Mouse (Mus musculus): ENCODE measurements at regions not wholly inside any gene's neighbourhood (a gene's known extent, or its start where the extent isn't known, plus 50 kb on each side); places are given as distances from the start of the nearest gene placed in this dataset.
"Not testable (repeated sequence)": the region's sequence is repeated elsewhere in the genome, so short reads cannot be mapped to it uniquely, and the experiment has no call there.

DNA sequence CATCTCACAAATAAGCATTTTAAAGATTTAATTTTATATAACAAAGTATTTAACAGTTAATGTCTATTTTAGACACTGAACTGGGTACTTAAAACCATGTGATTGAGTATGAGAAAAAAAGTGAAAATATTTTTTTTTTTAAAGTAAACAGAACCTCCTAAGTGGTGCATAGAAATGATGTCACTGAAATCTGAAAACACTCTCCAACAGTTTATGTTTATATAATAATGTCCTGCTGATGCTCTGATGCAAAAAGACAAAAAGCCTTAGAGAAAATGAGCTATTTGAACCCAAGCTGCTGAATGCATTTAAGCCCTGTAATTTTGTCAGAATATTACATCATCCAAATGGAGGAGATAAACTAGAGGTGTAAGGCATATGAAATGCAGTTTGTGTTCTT is 3447.1 kb downstream of the 9330182O14Rik start:
- DNase-seq (ENCODE audit: low read depth, low spot score) = no peak

DNA sequence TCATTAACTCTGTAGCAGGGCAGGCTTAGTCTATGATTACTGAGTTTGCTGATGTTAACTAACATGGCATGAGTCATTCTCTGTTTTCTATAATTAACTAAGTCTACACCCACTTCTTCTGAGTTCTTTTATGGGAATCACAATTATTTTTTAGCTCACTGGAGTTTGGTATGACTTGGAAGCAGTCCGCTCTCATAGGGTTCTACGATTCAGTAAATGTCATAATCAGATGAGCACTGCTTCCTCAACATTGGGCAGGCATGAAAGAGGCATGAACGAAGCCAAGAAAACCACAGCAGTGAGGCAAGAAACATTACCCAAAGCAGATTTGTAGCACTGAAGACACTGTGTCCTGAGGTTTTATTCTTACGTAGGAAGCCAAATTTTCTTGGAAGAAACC is 3451.6 kb downstream of the 9330182O14Rik start:
- no peak for DNase-seq (ENCODE audit: low read depth, low spot score)

DNA sequence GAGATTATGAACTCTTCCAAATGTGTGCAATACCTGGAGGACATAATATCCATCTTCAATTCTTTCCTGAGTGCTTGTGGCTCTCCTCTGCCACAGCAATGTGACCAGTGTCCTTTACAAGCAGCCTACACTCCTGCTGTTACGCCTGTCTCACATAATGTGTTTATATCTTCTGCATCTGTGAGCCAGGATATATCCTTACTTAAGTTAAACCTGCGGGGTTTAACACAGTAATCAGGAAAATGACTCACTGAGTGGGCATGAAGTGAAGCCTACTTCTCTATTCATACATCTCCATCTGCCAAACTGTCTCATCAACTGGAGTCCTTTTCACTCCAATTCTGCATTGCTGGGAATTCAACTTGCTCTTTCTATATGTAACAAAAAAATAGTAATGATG is 3453.9 kb downstream of the 9330182O14Rik start:
- DNase-seq (ENCODE audit: low read depth, low spot score) = no peak

DNA sequence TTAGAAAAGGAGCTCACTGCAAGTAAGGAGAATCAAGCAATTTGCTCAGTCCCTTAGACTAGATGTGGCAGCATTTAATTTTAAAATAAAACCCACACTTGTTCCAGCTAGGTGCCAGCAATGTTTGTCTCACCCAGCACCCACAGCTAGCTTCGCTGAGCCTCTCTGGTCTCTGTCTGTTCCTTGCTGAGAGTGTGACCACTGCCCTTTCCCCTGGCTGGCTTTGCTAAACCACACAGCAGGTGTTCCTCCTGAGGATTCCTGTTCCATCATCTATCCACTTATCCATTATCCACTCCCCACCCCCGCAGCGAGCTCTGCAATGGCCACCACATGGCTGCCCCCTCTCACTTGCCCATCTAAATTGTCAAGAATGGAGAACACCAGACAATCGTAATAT is 3473.5 kb downstream of the 9330182O14Rik start:
- no peak for DNase-seq (ENCODE audit: low read depth, low spot score)

DNA sequence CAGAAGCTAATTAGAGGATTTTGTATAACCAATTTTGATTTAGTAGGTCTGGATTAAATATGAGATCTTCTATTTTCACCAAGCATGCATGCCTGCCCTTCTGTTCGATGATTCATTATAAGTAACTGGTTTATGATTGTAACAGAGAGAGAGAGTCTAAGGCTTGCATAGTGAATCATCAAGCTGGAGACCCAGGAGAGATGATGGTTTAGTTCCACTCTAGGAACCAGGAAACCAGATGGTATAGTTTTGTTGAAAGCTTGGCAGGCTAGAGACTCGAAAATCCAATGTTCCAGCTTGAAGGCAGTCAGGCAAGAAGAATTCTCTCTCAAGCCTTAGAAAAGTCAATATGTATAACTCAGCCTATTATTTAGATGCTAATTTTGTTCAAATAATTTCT is 3475.7 kb downstream of the 9330182O14Rik start:
- no peak for DNase-seq (ENCODE audit: low read depth, low spot score)

DNA sequence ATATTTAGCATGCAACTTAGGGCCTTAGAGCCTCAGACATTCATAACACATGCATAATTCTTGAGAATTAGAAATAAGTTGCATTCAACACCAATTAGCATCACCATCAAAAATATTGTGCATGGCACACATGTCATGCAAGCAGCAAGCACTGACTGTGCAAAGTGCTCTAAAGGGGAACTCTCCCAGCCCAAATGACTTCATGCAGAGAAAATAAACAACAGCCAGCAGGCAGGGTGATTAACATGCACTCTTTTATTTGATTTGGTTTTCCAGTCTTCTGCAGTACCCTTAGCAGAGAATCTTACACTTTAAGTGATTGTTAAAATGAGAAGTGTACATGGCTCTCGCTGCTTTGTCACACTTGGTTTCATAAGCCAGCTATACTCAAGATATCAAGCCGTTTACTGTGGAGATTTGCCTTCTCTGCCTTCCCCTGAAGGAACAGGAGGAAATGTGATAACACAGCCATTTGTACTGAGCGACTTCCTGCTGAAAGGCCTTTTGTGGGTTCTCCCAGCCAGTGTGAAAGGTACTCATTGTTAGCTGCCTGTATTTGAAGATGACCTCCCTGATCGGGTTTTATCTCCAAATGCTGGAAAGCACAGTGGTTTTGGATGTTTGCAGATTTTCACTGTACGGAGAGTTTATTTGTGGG is 3480.0 kb downstream of the 9330182O14Rik start:
- DNase-seq (ENCODE audit: low read depth, low spot score) = no peak

DNA sequence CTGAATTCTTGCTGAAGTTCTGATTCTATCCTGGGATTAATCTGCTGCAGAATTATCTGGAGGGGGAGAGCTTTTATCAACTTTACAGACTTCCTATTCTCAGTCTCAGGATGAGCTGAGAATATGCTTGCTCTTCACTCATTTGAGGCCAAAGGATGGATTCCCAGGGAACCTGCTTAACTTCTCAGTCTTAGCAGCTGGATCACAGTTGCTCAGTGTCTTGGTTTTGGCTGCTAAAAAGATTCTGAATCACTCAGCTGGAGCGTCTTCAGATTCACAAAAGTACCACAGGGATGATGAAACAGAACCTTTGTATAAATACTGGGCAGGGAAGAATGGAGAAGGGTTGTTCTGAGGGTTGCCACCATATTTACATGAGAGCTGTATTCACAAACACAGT is 3481.6 kb downstream of the 9330182O14Rik start:
- no peak for DNase-seq (ENCODE audit: low read depth, low spot score)

DNA sequence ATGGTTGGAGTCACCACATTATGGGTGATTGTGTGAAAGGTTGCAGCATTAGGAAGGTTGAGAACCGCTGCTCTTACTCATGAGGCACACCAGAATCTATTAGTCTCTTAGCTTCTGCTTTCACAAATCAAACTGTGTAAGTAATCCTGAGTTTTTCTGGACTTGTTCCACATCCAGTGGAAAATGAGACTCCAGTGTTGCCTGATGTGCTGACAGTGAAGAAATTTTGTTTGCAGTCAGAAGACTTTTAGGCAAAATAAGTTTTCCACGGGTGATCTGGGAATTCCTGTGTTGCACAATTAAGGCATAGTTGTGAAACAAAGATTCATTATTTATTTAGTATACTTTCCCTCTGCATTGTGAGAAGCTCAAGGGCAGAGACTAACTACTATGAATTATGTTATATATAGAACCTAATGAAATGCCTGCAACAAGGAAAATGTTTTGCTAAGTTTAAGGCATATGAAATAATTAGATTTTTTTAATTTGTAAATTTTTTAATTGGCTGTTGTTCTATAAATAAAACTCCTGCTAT is 3490.3 kb downstream of the 9330182O14Rik start:
- no peak for DNase-seq (ENCODE audit: low read depth, low spot score)

DNA sequence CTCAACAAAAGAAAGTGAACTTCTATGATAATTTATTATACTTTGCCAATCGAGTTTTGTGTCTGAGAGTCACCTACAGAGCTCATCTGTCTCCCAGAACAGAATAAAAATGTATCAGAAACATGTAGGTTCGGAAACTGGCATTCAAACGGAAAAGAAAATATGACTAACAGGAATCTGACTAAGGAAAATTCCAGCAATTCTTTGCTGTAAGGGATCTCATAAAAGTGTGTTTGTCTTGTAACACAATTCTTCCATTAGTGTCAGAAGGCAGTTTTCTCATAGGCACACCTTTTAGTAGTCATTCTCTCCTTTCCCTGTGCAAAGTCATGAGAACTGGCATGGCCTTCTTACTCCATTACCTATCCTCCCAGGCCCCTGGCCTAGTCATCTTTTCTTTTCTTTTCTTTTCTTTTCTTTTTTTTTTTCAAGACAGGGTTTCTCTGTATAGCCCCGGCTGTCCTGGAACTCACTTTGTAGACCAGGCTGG is 3490.9 kb downstream of the 9330182O14Rik start:
- DNase-seq (ENCODE audit: low read depth, low spot score) = no peak

DNA sequence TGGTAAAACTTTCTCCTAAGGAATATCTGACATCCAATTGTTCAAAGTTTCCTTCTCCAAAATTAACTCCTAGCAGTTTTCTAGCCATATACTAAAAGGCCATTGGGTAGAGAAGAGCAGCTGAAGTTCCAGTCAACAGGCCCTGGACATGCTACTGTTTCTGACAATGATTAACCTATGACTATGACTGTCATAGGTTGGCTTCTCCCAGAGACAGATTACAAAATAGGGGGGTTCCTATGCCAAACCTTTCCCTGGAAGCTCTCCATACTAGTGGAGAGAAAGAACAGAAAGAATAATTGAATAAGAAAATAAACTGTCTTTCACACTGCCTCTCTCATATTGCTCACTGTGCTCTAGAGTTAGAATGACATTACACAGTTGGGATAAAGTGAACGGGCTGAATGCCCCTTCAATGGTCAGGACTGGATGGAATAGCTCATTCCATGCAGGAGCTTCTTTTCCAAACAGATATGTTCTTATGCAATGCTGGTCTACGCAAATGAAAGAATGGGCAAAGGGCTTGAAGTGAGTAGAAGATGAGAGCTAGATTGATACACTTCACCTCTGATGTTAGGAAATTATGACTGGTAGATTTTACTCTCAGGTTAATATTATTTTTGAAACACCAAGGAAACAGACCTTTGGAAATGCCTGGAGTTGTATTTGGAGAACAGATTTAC is 3516.8 kb downstream of the 9330182O14Rik start:
- DNase-seq (ENCODE audit: low read depth, low spot score) = no peak

DNA sequence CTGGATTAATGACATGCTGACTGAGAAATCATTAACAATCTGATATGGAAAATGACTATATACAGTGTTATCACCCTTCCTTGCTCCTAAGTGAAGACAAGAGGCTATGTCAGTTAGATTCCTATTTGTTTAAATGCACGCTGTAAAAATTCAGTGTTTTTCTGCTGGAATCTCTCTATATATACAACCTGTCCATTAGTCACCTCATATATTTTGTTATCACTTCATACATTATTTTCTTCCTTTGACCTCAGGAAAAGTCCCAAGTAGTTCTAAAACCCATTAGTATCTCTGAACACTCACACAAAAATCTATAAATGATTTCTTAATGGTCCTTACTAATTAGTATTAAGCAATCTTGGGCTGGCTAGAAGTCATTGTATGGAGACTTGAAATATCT is 3529.5 kb downstream of the 9330182O14Rik start:
- DNase-seq (ENCODE audit: low read depth, low spot score) = no peak

DNA sequence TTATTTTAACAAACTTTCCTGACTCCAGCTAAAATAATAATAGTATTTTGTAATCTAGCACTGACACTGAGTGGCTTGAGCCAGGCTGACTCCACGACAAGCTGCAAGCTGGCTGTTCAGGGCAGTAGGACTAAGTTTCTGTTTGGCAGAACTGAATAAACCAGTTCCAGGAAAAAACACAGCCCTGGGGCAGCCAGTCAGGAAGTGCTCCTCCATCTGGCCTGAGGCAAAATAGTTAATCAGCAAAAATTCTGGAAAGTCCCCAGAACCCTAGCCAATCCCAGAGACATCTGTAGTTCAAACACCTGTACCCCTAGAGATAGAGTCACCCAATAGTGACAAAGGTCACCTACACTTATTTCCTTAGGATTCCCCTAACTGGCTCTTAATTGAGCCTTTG is 3544.7 kb downstream of the 9330182O14Rik start:
- peak; percentile 20 for DNase-seq (ENCODE audit: low read depth, low spot score)

DNA sequence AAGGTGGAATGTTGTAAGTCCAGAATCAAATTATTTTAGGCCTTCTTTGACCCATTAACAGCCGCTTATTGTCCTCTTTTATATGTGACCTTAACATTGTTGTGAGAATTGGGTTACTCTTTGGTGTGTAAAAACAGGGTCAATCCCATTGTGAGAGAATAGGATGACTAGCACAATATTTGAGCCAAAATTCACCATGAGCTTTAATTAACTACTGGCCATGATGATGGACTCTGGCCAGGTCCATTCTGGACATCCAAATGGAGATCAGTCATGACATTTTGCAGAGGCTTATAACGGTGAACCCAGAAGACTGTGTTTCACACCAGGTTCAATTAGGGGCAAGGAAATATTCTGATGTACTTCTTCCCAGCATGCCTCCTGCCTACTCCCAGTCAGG is 3548.0 kb downstream of the 9330182O14Rik start:
- DNase-seq (ENCODE audit: low read depth, low spot score) = no peak

DNA sequence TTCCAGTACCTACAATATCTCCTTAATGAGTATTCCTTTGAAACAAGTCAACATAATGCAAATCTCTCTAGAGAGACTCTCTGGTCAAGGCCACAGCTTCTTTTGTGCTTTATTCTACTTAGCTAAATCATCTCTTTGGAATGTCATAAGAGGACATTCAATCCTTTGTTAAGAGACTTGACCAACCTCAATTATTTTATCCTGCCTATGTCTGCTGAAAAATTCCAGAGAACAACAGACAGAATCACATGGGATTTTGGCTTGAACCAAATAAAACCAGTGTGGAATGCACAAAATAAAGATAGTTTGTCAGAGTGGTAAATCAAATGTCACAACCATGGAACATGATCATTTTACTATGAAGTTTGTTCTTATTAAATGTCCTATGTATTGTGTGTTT is 3557.8 kb downstream of the 9330182O14Rik start:
- DNase-seq (ENCODE audit: low read depth, low spot score) = not testable (repeated sequence)

DNA sequence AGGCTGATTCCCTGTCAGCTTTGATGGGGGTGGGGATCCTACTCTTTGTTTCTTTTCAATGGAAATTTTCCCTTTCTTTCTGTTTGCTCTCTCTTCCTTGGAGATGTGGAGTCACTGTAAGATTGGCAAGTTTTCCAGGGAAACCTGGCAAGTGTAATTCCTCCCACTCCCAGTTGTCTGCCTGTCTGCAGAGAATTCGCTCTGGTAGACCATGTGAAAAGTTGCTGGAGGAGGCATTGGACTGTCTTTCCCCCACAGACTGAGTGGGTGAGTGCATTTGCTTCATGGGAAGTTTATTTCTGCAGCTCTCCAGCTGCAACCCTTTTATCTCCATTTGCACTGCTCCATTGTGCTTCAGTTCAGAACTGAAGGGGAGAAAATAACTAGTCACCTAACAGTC is 3561.3 kb downstream of the 9330182O14Rik start:
- no peak for DNase-seq (ENCODE audit: low read depth, low spot score)

DNA sequence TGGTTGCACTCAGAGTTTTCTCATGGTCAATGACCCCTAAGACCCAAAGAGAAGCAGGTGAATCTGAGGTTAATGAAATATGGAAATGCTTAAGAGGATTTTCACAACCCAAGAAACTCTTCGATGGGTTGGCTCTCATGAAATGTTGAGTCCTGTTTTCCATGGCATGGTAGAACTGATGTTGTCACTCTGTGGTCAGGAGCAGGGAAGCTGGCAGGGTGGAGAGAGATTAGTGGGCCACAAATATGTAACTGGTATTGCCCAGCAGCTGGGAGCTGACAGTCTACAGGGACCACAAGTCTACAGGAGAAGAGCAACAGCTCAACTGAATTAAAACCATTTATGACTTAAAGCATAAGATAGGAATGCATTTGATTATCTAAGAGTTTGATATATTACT is 3582.9 kb downstream of the 9330182O14Rik start:
- DNase-seq (ENCODE audit: low read depth, low spot score) = no peak

DNA sequence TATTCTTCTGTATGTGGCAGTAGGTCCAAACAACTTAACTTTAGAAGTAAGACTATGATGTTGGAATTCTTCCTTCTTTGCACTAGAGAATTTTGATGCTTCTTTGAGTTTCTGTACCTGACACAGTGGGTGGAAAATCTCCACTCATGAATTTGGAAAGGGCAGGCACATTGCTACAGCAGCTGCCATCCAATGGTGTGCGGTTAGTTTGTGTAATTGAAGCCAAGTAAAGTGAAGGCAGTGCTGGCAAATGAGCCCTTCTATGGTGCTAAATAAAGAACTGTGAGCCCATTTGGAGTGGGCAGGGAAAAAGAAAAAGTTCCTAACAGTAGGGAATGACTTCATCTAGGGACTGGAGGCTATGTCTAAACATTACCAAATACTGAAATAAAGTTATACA is 3583.4 kb downstream of the 9330182O14Rik start:
- no peak for DNase-seq (ENCODE audit: low read depth, low spot score)

DNA sequence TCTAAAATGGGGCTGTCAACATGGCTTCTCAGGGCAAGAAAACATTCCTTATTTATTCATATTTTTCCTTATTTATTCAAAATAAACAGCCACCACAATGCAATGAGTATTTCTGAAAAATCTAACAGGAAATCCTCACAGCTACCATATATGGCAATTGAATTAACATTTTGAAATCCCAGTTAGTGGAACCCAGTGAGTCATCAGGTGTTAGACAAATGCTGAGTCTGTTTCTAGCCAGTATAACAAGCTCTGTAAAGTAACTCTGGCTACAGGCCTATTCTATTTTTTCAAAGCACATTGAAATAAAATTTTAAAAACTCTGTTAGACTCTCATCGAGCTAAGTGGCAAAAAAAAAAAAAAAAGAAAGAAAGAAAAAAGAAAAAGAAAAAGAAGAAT is 3586.8 kb downstream of the 9330182O14Rik start:
- DNase-seq (ENCODE audit: low read depth, low spot score) = no peak

DNA sequence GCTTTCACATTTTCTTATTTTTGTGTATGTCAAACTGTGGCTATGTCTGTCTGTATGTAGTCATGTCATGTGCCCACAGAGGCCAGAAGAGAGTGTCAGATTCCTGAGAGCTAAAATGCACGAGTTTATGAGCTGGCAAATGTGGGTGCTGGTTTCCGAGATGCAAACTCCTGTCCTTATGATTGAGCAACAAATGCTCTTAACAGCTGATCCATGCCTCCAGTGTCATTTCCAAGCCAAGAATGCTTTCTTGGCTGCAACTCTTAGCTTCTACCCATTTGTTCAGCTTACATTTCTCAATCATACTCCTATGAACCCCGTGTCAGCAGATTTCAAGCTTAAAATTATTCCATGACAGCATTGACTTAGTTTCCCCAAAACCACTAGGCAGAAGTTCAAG is 3601.5 kb downstream of the 9330182O14Rik start:
- DNase-seq (ENCODE audit: low read depth, low spot score) = no peak

DNA sequence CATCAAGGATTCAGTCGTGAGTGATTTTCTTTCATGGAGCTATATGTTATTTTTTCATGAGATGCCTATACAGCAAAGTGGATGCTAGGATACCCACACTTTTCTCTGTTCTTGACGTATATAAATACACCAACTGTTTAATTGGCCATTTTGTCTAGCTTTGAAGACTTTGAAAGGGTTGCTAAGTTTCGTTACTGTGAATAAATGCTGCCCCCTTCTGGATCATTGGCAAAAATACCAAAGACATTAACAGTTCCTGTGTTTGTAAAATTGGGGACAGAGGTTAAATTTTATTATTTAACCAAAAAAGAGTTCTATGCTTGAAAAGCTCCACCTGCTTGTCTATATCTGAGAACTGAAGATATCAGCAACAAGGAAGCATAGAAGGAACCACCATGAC is 3624.1 kb downstream of the 9330182O14Rik start:
- peak; percentile 46 for DNase-seq (ENCODE audit: low read depth, low spot score)

DNA sequence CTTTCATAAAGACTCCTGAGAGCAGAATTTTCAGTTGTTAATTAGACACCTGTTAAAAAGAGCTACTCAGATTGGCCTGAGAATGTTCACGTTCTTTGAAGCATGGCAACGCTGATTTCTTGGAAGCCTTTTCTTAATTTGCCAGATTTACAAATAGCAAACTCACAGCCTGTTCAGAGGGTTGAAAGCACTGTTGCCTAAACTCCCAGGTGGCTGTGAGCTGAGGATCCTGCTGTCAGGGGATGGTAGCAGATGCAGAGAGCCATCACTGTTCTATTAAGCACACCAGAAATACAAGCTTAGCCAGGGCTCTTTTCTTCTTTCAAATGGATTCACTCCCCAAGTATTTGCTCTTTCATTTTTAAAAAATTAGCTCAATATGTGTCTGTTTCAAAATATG is 3630.4 kb downstream of the 9330182O14Rik start:
- no peak for DNase-seq (ENCODE audit: low read depth, low spot score)

DNA sequence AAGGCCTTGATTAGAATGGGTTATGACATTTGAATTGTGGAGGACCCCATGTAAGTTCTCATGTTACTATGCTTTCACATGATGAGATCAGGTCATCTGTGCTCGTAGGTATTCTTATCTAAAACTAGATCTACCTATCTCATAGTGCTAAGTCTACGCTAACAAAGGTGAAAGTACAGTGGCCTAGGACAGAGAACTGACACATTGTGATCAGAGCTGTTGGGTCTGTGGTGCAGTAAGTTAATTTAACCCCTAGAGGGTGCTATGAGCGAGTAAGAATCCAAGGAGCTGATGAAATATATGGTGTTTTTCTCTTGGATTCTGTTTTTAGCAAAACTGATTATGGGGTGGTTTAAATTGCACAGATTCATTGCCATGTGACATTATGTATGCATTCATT is 3638.6 kb downstream of the 9330182O14Rik start:
- DNase-seq (ENCODE audit: low read depth, low spot score) = peak; percentile 40

DNA sequence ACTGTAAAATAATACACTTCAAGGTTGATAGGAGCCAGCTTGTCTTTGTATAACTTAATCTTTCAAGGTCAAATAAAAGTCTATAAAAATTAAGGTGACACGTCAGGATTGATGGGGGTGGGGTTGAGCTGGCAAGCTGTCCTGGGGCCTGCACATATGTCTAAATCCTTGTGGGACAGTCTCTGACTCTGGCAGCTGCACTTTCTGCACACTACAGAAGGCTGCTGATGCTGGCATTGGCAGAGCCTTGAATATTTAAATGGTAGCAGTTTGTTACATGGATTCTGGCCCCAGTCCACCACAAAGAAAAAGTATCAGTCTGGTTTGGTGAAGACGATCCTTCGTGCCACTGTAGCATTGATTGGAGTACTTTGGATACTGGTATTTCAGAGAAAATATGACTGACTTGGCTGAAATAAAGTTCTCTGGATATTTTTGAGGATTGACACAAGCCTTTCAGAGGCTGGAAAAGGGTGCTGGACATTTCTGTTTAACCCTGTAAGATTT is 3648.0 kb downstream of the 9330182O14Rik start:
- DNase-seq (ENCODE audit: low read depth, low spot score) = not testable (repeated sequence)
